Mouse (Mus musculus) heart, embryonic 11.5 days (tissue): ENCODE results near the gene Itgb6. TPM values are rescaled to one million over a fixed set of nuclear protein-coding genes. Genes with fewer than 3 reads are reported as not detected.

ENCODE experiments used
- ATAC-seq: fragments of 200-750 bp; cut with Nextera tagmentation; replicated peaks from 2 replicates; pipeline ENCODE4 v1.8.0; 2017; ENCODE audit warnings: moderate library complexity; ENCODE audit not compliant: insufficient number of reproducible peaks, low FRiP score, low TSS enrichment
- H3K27ac ChIP-seq: fragments of 300-500 bp; sonication (generic); 2 replicates; pipeline ENCODE4 v1.5.1; 2014; ENCODE audit warnings: mild to moderate bottlenecking, low read depth, low read length
- H3K27me3 ChIP-seq: fragments of 300-500 bp; sonication (generic); 2 replicates; pipeline ENCODE4 v1.6.1; 2014; ENCODE audit warnings: mild to moderate bottlenecking, low read length, mixed read lengths; ENCODE audit not compliant: control insufficient read depth, insufficient read depth
- H3K36me3 ChIP-seq: fragments of 300-500 bp; sonication (generic); 2 replicates; pipeline ENCODE4 v1.6.1; 2014; ENCODE audit warnings: mild to moderate bottlenecking, low read length, moderate library complexity, mixed read lengths; ENCODE audit not compliant: control insufficient read depth, insufficient read depth
- H3K4me1 ChIP-seq: fragments of 300-500 bp; sonication (generic); 2 replicates; pipeline ENCODE4 v1.6.1; 2014; ENCODE audit warnings: low read length; ENCODE audit not compliant: control insufficient read depth, insufficient read depth
- H3K4me2 ChIP-seq: fragments of 300-500 bp; sonication (generic); 2 replicates; pipeline ENCODE4 v1.6.1; 2014; ENCODE audit warnings: mild to moderate bottlenecking, moderate library complexity
- H3K4me3 ChIP-seq: fragments of 300-500 bp; sonication (generic); 2 replicates; pipeline ENCODE4 v1.5.1; 2014; ENCODE audit warnings: low read depth, low read length
- H3K9ac ChIP-seq: fragments of 300-500 bp; sonication (generic); 2 replicates; pipeline ENCODE4 v1.6.1; 2014; ENCODE audit warnings: mild to moderate bottlenecking, low read depth, low read length, moderate library complexity
- H3K9me3 ChIP-seq: fragments of 300-500 bp; sonication (generic); replicated peaks from 2 replicates; pipeline ENCODE4 v1.6.1; 2016; ENCODE audit warnings: low read length; ENCODE audit not compliant: control insufficient read depth
- WGBS: fragments of 180-500 bp; shearing (Covaris S2); extraction: QIAGEN DNeasy Blood & Tissue Kit; methylation state at CpG from one replicate; pipeline ENCODE4 v1.1.7; 2014; ENCODE audit not compliant: insufficient replicate concordance; 5-methylcytosine and 5-hydroxymethylcytosine counted together
- polyA plus RNA-seq: library from polyadenylated mRNA; unstranded; fragments of >200 nt; fragmentation: Nextera tagmentation; extraction: Ambion mirVana; gene quantifications from 2 replicates; pipeline ENCODE4 v1.2.1, GENCODE M21; 2014

The Itgb6 gene
- polyA plus RNA-seq, 1 experiment from 2014 or later = 0.20 TPM

DNA sequence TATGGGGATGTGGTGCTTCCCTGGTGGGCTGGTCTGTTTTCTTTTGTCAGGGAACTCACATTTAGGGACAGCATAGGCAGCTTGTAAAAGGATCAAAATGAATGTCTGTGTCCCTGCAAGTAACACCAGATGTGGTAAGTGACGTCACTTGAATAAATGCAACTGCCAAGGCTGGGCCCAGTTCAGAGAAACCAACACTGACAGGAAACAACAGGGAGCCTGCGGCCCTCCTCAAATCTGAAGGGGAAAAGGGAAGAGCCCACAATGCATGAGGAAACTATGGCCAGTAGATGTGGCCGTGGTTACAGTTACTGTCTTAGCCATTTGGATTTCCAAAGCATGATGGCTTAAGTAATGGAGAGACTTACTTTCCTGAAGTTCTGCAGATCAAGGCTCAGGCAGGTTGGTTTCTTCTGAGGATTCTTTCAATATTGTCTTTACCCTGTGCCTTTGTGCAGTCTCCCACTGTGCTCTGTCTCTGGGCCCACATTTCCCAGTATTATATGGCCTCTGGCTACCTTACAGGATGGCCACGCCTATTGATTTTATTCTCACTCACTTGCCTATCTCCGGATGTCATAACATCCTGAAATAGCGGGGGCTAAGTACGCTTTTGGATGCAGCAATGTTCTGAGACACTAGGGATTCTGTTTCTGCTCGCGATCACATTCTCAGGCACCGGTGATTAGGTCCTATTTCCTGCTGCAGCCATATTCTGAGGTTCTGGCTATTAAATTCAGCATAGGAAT, 17.1 kb upstream of the Itgb6 start:
- no peaks in the 10 kb centered on the region; the same call in 1 of the 2 replicates for H3K4me1 ChIP-seq
- 59% methylated on average over 10 of the region's 10 CpGs for WGBS
- H3K9me3 ChIP-seq = no peaks in the 10 kb centered on the region
- H3K9ac ChIP-seq = no peak overlapping the region
- no peak overlapping the region for H3K4me3 ChIP-seq
- ATAC-seq = no peak
- no peaks in the 10 kb centered on the region for H3K27me3 ChIP-seq
- no peak overlapping the region for H3K27ac ChIP-seq
- H3K4me2 ChIP-seq = no peak overlapping the region
- H3K36me3 ChIP-seq = no peaks in the 10 kb centered on the region

DNA sequence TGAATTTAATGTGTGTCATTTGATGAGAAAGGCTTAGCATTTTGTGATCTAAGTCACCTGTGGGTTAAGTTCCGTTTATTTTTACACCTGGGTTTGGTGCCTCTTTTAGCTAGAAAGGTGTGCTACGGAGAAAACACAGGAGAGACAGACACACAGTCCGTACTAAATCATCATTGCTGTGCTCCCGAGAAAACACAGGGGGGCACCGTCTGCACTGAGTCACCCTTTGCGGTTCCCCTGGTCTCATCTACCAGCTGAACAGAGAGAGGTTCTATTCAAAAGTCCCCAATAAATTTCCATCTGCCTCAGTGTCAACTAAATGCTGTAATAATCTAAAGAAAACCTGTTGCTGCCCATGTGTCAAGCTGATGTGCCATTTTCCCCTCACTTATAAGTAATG, 8.5 kb upstream of the Itgb6 start:
- Histone ChIP-seq H3K4me3 (no peak overlapping the region), H3K4me2 (no peak overlapping the region), H3K27ac (no peak overlapping the region), H3K9ac (no peak overlapping the region), H3K27me3 (no peaks in the 10 kb centered on the region), H3K9me3 (no peaks in the 10 kb centered on the region), H3K36me3 (no peaks in the 10 kb centered on the region), H3K4me1 (peaks cover 14% of the 10 kb centered on the region)
- ATAC-seq = no peak
- WGBS = 45% methylated on average over 6 of the region's 6 CpGs

DNA sequence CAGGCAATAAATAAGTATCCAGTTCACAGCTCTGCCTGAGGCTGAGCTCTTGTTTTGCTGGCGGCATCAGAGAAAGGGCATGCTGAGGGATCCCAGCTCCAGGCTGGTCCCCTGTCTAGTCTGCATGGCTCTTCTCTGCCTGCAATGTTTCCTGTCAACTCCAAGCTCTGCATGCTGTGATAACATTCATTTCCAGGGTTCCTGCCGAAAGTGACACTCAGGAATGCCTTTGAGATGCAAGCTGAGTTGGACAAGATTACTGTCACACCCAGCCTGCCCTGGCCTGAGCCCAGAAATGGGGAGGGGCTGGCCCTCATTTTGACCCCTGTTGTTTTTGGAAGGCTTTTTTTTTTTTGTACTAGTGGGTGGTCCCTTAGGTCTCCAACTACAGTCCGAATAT, 7.6 kb upstream of the Itgb6 start:
- Histone ChIP-seq H3K9me3 (no peaks in the 10 kb centered on the region), H3K27me3 (no peaks in the 10 kb centered on the region), H3K27ac (peak overlapping the region; percentile 18), H3K36me3 (no peaks in the 10 kb centered on the region), H3K4me2 (peak overlapping the region; percentile 5; the same call in 1 of the 2 replicates), H3K4me3 (no peak overlapping the region), H3K4me1 (peaks cover 14% of the 10 kb centered on the region), H3K9ac (no peak overlapping the region)
- peak; percentile 65 for ATAC-seq
- 1% methylated on average over 3 of the region's 3 CpGs for WGBS

DNA sequence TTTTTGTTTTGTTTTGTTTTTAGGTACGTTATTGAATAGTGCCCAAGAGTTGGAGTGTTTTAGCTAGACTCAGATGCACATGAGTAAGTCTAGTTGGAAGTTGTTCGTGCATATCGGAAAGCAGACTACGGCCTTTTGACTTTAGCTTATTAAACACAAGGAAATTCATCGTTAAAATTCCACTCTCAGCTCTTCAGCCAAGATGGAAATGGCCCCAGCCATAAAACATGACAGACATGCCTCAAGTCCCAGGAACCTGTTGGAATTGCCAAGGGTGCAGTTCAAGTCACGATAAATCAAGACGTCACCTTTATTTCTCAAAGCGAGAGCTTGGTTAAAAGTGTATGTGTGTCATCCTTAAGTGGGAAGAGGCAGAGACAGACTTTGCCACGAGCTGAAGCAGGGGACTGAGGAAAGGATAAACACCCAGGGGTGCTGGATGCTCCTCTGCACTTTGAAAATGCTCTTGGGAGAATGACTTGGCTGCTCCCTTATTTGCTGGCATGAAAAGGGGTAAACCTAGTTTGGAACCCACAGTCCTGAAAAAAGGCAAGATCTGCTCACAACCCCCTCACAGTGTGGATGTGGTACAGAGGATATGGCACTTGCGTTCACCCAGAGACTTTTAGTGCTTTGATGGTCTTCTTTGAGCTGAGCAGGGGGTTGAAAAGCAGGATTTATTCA, 6.6 kb upstream of the Itgb6 start:
- no peak for ATAC-seq
- no peaks in the 10 kb centered on the region for H3K27me3 ChIP-seq
- no peak overlapping the region for H3K4me3 ChIP-seq
- WGBS = 71% methylated on average over 10 of the region's 10 CpGs
- no peak overlapping the region for H3K9ac ChIP-seq
- H3K27ac ChIP-seq = peak overlapping the region; percentile 18
- H3K9me3 ChIP-seq = no peaks in the 10 kb centered on the region
- H3K4me1 ChIP-seq = peaks cover 14% of the 10 kb centered on the region
- peak overlapping the region; percentile 5; the same call in 1 of the 2 replicates for H3K4me2 ChIP-seq
- no peaks in the 10 kb centered on the region for H3K36me3 ChIP-seq

DNA sequence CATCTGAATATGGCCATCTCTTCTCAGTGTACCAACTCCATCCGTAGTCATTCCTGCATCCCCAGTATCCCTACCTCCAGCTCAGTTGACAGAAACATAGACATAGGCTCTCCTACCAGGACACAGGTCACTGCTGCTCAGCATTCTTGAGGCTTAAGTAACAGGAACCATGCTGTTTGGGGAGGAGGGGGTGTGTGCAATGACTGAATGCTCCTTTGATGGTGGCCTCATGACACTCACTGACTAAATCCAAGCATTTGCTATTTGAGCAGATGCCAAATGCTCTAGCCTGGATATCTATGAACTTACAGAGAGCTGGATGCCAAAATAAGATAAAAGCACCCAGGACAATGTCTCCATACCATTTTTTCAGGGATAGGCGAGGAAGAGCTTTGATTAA, 2.2 kb upstream of the Itgb6 start:
- Histone ChIP-seq H3K4me1 (peaks cover 14% of the 10 kb centered on the region), H3K9me3 (no peaks in the 10 kb centered on the region), H3K9ac (no peak overlapping the region), H3K36me3 (no peaks in the 10 kb centered on the region), H3K4me3 (no peak overlapping the region), H3K27me3 (no peaks in the 10 kb centered on the region), H3K27ac (no peak overlapping the region), H3K4me2 (no peak overlapping the region)
- 74% methylated on average over 2 of the region's 2 CpGs for WGBS
- no peak for ATAC-seq

DNA sequence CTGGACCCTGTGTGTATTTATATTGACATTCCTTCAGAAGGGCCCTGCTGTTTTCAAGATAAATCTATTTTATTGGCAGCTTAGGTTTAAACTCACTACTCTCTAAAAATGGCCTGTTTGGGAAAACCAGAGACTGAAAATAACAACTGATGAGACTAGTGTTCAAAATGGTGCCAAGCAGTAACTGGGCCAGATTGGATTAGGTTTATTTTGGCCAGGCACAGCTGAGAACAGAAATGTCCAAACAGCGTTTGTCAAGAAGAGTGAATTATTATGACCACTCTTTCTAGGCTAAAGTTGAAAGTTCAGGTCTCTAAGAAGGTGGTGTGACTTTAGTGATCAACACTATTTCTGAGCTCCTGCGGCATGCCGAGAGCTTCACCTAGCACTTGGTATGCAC, 524 bp upstream of the Itgb6 start:
- no peaks in the 10 kb centered on the region for H3K36me3 ChIP-seq
- H3K4me2 ChIP-seq = no peak overlapping the region; the same call in 1 of the 2 replicates
- no peaks in the 10 kb centered on the region for H3K27me3 ChIP-seq
- WGBS = 90% methylated on average over 3 of the region's 3 CpGs
- H3K4me3 ChIP-seq = no peak overlapping the region
- no peak overlapping the region; the same call in 1 of the 2 replicates for H3K27ac ChIP-seq
- no peak for ATAC-seq
- no peak overlapping the region for H3K9ac ChIP-seq
- H3K9me3 ChIP-seq = no peaks in the 10 kb centered on the region
- H3K4me1 ChIP-seq = peaks cover 6% of the 10 kb centered on the region; the same call in 1 of the 2 replicates

DNA sequence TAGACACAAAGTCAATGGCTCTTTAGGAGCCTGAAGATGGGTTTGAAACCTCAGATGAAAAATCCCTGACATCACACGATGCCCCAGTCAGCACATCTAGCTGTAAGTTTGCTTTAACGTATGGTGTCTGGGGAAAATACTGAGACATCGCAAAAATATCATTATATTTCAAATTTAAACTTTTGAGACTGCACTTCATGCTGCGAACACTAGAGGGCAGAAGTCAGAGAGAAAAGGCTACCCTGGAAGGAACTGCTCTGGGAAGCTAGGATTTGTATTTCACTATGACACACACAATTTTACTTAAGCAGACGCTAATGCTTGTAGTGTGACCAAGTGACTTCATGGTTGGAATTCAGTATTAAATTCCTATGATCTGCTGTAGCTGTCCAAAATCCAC, 1.5 kb downstream of the Itgb6 start:
- no peak for ATAC-seq
- Histone ChIP-seq H3K4me2 (no peak overlapping the region), H3K27me3 (no peaks in the 10 kb centered on the region), H3K27ac (0 out of 2 replicates have a peak overlapping the region, but pooled peaks have one; percentile 36), H3K4me3 (no peak overlapping the region), H3K4me1 (peaks cover 6% of the 10 kb centered on the region; the same call in 1 of the 2 replicates), H3K9me3 (no peaks in the 10 kb centered on the region), H3K36me3 (no peaks in the 10 kb centered on the region), H3K9ac (no peak overlapping the region)
- WGBS = 25% methylated on average over 5 of the region's 5 CpGs

DNA sequence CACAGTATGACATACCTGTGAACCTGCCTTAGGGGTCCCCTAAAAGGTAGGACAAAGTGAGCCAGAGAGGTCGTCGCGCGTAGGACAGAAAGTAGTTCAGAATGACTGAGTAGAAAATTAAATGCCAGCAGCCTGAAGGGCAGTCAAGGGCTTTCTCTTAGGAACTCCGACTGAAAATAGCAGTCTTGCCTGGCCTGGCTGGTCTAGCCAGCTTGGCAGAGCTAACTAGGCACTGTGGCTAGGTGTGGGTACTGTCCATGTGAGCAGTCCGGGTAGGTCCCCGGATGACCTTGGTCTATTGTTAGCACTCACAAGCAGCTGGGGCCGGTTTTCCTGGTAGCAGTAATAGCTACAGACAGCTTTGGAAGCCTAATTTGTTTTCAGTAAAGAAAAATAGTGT, 2.2 kb downstream of the Itgb6 start:
- Histone ChIP-seq H3K27me3 (no peaks in the 10 kb centered on the region), H3K4me2 (0 out of 2 replicates have a peak overlapping the region, but pooled peaks have one; percentile 14), H3K36me3 (no peaks in the 10 kb centered on the region), H3K9me3 (no peaks in the 10 kb centered on the region), H3K4me1 (peaks cover 10% of the 10 kb centered on the region; the same call in 1 of the 2 replicates), H3K9ac (peak overlapping the region; percentile 6; the same call in 1 of the 2 replicates), H3K27ac (peak overlapping the region; percentile 36; the same call in 1 of the 2 replicates), H3K4me3 (no peak overlapping the region)
- ATAC-seq = no peak
- 61% methylated on average over 8 of the region's 8 CpGs for WGBS
